Mouse (Mus musculus): ENCODE data around the gene Sptlc3. TPM values are rescaled to one million over a fixed set of nuclear protein-coding genes. Genes with fewer than 3 reads are reported as not detected.

Gene Sptlc3
- total RNA-seq (2023), result not detected in 2 replicates

GRCm38 (mm10) chr2:139493836-139494235 is at the start of gene Sptlc3:
Sptlc3 (plus strand) TSS chr2:139493913.

GRCm38 (mm10) chr2:139677809-139678274 is 184.1 kb downstream of the Sptlc3 start, which contains the start of gene Ism1:
Ism1 (plus strand) TSS chr2:139678178.

Other genes starting within 250 kb of the Sptlc3 start
- gene Ism1, start 184.3 kb downstream of the Sptlc3 start, total RNA-seq (2023), result 0.16 TPM in 1 of 2 replicates, not detected in the other